Mouse (Mus musculus) adrenal gland, postnatal 36 days (tissue): ENCODE measurements around the gene Srgap2. TPM values are rescaled to one million over a fixed set of nuclear protein-coding genes. Genes with fewer than 3 reads are reported as not detected.

ENCODE experiments used
- DNase-seq, 2 experiments: peaks; one replicate each; pipeline ENCODE4 v3.0.0; 2021; ENCODE audit warnings: mixed read lengths in 1 of 2
- long read RNA-seq, 2 experiments: library from polyadenylated mRNA; stranded (forward); transcript quantifications; one replicate each; pipeline ENCODE4 v2.0.0; 2021; ENCODE audit warnings: borderline sequencing depth in 2 of 2
- total RNA-seq, 2 experiments: library from RNA; stranded (reverse); gene quantifications; 2 replicates each; pipeline ENCODE4 v1.2.3; 2021

The Srgap2 gene
- 10 to 100 TPM; 22.9 to 24.3 TPM for total RNA-seq
- long read RNA-seq, experiment 1, partial matches to known transcripts: 2 of 2 reads
- long read RNA-seq, experiment 1, other reads (novel, unspliced or antisense): 0 of 2 reads
- long read RNA-seq, experiment 2, partial matches to known transcripts: 4 of 6 reads
- long read RNA-seq, experiment 2, other reads (novel, unspliced or antisense): 2 of 6 reads

DNA sequence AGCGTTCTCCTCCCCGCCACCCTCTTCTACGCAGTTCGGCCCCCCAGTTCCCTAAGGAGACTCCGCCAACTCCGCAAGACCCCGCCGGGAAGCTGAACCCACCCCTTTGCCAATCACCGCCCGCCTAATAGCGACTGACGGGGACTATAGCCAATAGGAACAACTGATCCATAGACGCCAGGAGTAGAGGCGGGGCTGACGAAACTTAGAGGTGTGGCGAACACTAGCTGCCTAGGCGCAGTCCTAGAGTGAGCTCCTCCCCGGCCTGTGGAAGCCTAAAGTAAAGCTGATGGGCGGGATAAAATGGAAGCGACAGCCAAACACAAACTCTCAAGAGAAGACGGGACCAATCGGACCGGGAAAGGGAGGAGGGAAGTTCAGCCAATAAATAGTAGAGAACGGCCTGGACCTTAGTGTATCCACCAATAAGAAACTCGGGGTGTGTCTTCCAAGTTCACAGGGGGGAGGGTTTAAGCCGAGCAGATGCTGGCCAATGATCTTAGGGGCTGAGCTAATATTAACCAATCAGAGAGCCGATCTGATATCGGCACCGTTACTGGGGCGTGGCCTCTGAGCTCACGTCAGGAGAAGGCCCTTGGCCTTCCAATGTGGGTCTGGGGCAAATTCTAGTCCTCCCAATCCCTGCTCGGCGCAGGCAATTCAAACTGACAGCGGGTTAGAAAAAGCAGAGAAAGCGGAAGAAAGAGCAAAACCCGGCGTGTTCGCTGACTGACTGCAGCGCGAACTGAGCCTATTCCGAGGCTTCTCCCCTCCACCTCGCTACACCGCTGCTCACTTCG lies at the start of gene Srgap2, which contains the start of gene Fam72a:
Gene Srgap2, minus strand, starts transcription at position 72 of the 800 bp plus-strand sequence.
Gene Fam72a, plus strand, starts transcription at position 623 of the 800 bp plus-strand sequence.
- DNase-seq: peak; percentile 96 to 97

DNA sequence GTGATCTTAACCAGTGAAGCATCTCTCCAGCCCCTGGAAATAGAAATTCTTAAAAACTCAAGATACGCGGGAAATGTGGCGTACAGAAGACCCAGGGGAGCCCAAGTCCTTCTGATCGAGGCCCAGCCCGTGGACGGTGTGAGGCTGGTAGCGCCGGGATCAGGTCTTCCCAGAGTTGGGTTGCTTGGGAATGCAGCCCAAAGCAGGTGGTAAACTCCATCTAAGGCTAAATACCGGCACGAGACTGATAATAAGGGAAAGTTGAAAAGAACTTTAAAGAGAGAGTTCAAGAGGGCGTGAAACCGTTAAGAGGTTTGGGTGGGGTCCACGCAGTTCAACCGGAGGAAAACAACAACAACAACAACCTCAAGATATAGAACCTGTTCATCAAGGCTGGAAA lies 46.6 kb upstream of the Srgap2 start:
- peak; percentile 15 to 16 for DNase-seq

DNA sequence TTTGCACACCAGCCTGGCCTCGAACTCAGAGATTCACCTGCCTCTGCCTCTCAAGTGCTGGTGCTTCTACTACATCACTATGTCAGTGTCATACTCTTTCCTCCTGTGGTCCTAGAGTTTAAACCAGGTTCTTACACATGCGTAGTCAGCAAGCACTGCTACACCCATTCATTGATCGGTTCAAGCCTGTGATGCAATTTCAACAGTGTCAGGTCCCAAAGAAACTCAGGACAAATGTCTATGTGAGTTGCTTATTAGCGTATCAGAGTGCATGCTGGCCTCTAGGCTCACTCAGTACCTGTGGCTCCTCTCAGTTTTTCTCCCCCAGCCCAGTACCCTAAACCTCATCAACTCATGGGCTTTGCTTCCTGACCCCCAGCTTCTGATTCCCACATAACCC lies 43.2 kb upstream of the Srgap2 start:
- DNase-seq: no peak

- DNase-seq: no peak
Observed at GRCm38 (mm10) chr1:131569721-131570120, 42.6 kb upstream of the Srgap2 start.

DNA sequence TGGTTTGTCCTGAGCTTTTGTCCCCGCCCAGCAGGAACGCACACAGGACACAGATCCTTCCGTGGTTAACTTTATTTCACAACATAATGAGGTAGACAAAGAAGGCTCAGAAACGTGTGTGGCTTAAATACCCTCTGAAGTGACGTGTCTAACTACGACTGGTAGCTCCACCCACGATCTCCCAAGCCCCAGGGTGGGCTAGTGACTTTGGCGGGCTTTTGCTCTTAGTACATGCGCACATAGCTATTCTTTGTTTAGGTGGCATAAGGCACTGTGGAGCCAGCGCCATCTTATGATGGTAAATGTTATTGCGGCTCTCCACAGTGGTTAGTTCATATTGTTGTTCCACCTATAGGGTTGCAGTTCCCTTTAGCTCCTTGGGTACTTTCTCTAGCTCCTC lies 38.9 kb upstream of the Srgap2 start:
- DNase-seq: peak; percentile 7 to 13

DNA sequence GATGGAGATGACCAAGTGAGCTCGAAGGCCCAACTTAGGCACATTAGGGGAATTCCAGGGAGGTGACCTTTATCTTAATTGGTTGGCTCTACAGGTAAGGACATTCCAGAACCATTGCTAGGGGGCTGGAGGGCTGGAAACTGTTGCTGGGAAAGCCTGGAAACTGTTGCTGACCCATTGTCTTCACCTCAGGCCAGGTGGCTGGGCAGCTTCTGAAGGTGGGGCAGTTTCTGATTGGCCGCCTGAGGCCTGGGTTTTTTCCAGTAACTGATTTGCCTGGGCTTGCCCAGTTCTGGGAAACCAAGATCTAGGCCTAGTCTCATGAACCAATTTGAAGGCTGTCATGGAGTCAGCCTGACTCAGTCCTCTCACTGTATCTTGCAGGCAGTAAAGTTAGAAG lies 34.9 kb upstream of the Srgap2 start:
- no peak for DNase-seq

DNA sequence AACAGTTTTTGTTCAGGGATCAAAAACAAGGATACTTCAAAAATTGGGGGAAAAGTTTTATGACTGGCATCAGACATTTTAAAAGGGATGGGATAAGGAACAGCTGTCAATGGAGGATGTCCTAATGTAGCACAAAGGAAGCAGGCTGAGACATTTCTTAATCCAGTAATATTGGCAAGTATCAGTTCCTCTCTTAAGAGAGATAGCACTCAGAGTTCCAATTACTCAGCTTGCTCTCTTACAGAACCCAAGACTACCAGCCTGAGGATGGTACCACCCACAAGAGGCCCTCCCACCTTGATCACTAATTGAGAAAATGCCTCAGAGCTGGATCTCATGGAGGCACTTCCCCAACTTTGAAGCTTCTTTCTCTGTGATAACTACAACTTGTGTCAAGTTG lies 33.3 kb upstream of the Srgap2 start:
- no peak for DNase-seq

DNA sequence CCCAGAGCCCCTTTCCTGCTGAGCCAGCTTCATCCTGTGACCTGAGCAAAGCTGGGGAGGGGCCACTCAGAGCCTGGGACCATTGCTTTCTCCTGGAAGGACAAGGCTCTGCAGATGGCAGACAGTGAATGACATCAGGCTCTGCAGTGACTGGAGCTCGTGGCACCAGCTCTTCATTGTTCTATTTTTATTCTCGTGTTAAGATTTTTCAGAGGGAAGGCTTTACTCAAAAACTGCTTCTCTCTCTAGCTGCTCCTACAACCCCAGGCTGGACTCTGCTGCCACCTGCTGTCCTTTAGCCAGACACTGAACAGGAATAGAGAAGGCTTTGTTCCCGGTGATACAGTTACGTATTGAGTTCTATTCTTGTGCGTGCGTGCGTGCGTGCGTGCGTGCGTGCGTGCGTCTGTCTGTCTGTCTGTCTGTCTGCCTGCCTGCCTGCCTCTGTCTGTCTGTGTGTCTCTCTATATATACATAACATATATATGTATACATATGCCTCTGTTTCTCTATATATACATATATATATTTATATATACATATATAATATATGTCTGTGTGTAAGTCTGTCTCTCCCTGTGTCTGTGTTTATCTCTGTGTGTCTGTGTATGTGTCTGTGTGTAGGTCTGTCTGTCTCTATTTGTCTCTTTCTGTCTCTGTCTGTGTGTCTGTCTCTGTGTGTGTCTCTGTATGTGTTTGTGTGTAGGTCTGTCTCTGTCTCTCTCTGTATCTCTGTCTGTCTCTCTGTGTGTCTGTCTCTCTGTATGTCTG lies 28.1 kb upstream of the Srgap2 start:
- DNase-seq: peak; percentile 80 to 88

DNA sequence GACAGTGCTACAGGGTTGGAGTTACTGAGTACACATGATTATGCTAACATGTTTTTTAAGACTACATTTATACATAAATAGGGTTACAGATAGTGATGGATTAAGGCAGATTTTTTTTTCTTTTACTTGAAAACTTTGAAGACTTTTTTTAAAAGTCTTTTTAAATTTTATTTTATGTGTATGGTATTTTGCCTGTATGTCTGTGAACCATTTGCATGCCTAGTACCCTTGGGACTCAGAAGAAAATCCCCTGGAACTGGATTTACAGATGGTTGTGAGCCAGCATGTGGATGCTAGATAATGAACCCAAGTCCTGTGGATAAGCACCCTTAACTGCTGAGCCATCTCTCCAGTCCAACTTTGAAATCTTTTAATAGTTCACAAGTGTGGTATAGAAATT lies 26.3 kb upstream of the Srgap2 start:
- DNase-seq: no peak

GRCm38 (mm10) chr1:131551956-131552355 lies 24.8 kb upstream of the Srgap2 start:
- no peak for DNase-seq

DNA sequence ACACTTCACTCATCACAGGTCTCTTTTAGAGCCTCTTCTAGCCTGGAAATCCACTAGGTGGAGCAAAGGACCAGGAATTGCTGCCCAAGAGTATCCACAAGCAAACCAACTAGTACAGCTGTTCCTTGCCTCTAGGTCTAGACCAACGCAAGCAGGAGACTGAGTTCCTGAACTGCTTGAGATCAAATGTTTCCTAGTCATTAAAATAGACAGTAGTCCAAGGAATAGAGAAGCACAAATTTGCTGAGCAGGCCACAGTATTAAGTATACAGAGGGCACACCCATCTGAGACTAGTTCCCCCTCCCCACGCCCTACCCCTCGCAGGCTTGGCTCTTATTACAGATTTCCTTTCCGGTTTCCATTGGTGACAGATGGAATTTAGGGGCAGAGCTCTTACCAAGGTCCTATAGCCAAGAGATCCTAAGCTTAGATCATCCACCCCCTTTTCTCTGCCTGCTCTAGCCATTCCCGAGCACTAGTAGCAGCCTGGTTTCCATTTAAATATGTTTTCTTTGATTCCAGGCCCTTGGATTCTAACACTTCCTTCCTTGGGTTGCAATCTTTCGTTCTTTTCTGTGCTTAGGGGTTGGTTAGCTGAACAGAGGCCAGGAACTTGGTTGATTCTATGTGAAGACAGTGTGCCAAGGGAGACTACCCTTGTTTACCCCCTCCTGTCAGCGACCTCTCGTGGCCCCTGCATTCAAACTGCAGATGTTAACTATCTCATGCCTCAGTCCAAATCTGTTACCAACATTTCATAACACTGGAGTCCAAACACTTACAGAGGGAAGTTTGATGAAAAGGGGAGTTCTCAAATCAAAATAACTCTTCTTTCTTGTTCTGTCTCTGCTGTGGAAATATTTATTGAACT lies 21.6 kb upstream of the Srgap2 start:
- peak; percentile 17 to 18 for DNase-seq

- peak in 1 of 2 experiments; percentile 14 for DNase-seq
Observed at GRCm38 (mm10) chr1:131546798-131547690, 19.9 kb upstream of the Srgap2 start.

DNA sequence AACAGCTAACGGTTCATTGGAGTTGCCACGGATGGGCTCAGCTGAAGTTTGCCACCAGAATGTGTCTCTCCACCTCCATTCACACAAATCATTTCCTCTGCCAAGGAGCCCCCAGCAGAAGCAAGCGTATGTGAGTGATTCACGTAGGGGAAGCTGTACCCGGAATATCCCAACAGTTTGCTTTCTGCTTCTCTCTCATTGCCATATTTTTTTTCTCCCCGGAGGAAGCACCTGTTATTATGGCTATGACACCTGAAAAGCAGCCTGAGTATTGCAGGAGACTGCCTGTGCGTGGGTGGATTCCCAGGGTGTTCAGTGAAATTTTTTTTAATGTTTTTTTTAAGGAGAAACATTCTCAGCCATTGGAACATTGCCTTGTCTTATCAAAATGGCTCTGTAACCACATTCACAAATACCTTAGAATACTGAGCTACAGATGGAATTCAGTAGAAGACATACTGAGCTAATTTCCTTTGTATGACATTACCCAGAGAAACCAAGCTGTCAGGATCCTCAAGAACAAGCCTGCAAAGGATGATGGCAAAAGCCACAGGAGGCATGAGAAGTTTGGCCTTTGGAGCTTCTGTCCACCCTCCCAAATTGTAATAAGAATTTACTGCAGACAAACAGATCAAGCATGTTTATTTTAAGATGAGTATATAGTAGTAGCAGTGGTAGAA lies 16.9 kb upstream of the Srgap2 start:
- DNase-seq: no peak

GRCm38 (mm10) chr1:131541903-131542302 lies 14.8 kb upstream of the Srgap2 start:
- no peak for DNase-seq

GRCm38 (mm10) chr1:131541431-131541830 lies 14.3 kb upstream of the Srgap2 start:
- no peak for DNase-seq

DNA sequence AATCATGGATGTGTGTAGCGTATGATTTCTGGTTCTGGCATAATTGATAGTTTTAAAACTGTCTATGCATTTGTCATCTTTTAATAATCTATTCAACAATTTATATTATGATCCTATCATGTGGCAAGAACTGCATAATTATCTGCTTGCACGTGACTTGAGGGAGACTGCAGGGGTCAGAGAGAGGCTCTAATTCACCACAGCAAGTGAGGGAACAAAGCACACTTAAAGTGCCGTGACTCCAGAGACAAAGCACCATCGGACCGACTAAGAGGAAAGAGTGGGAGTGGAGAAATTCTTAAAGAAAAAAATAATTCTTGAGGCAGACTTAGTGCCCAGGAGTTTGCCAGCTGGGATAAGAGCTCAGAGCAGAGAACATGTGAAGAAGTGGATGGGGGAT lies 13.6 kb upstream of the Srgap2 start:
- DNase-seq: no peak

GRCm38 (mm10) chr1:131539771-131540170 lies 12.6 kb upstream of the Srgap2 start:
- peak in 1 of 2 experiments; percentile 19 for DNase-seq

DNA sequence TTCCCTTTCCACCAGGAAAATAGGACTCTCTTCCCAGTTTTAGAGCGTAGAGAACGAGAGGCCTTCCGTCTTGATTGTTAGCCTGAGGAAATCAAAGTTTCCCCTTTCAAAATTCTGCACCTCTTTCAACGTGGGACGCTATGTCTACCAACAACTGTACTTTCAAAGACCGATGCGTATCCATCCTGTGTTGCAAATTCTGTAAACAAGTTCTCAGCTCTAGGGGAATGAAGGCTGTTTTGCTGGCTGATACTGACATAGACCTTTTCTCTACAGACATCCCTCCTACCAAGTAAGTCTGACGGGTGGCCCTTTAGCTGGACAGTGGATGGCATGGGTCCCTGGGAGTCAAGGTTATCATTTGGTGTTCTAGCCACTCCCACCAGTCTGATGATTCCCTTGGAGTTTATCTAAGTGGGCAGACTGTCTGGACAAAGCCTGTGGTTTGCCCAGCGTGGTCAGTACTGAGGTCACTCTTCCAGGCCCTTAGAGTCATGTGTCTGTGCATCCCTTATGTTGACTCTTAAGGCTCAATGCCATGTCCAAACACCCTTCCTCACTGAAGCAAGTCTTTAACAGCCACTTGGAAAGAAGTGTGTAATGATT lies 1.5 kb upstream of the Srgap2 start:
- DNase-seq: peak in 1 of 2 experiments; percentile 24

- peak; percentile 86 to 87 for DNase-seq
Observed at GRCm38 (mm10) chr1:131528081-131528507, 942 bp upstream of the Srgap2 start.
